Mouse (Mus musculus): ENCODE measurements around the gene Tent4b. TPM values are rescaled to one million over a fixed set of nuclear protein-coding genes. Genes with fewer than 3 reads are reported as not detected.

The Tent4b gene
- polyA plus RNA-seq, 1 experiment from 2014 or later = 14.0 TPM

DNA sequence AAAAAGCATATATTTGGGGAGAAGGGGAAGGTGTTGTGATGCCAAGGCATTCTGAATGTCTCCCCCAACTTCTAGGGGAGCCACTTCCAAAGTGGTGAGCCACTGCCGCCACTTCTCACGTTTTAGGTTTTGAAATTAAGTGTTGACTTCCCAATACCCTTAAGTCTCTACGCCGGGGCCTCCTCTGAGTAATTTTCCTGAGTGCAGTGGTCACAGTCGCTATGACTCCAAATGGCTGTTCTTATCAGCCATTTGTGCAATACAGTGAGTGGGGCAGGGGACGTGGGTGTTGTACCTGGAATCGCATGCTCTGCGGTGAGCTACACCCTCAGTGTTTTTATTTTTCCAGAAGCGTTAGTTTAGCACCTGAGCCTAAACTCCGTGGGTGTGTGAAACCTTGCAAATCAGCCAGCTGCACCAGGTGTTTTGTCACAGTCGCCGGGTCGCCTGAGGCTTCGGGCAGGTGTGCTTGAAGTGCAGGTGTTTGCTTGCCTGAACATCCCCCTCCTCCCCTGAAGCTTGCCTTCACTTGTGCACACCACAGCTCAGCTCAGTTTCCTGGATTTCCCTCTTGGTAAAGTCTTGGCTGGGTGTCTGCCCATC, 67.9 kb downstream of the Tent4b start:
- ATAC-seq (ENCODE audit: low FRiP score, low TSS enrichment) = no peak
- no peak overlapping the region for H3K9ac ChIP-seq (ENCODE audit: low read depth, low read length)
- no peak overlapping the region for H3K4me3 ChIP-seq (ENCODE audit: low read length)
- WGBS = 81% methylated on average over 14 of the region's 14 CpGs
- no peaks in the 10 kb centered on the region for H3K36me3 ChIP-seq (ENCODE audit: control insufficient read depth, insufficient read depth, low read length)
- H3K27me3 ChIP-seq (ENCODE audit: control insufficient read depth, insufficient read depth, low read length) = peaks cover 4% of the 10 kb centered on the region; the same call in 1 of the 2 replicates
- H3K27ac ChIP-seq (ENCODE audit: low read depth, low read length) = no peak overlapping the region
- H3K4me2 ChIP-seq (replicated peaks; ENCODE audit: low read depth, low read length) = no peak overlapping the region
- no peaks in the 10 kb centered on the region for H3K4me1 ChIP-seq (ENCODE audit: control insufficient read depth, insufficient read depth, low read length)
- H3K9me3 ChIP-seq (ENCODE audit: control insufficient read depth, low read length) = no peaks in the 10 kb centered on the region

GRCm38 (mm10) chr8:88269107-88269875, 70.3 kb downstream of the Tent4b start:
- WGBS = 69% methylated on average over 7 of the region's 7 CpGs
- Histone ChIP-seq H3K27me3 (ENCODE audit: control insufficient read depth, insufficient read depth, low read length) (peaks cover 17% of the 10 kb centered on the region), H3K9ac (ENCODE audit: low read depth, low read length) (no peak overlapping the region), H3K4me3 (ENCODE audit: low read length) (no peak overlapping the region), H3K4me2 (replicated peaks; ENCODE audit: low read depth, low read length) (no peak overlapping the region), H3K36me3 (ENCODE audit: control insufficient read depth, insufficient read depth, low read length) (no peaks in the 10 kb centered on the region), H3K9me3 (ENCODE audit: control insufficient read depth, low read length) (no peaks in the 10 kb centered on the region), H3K27ac (ENCODE audit: low read depth, low read length) (no peak overlapping the region), H3K4me1 (ENCODE audit: control insufficient read depth, insufficient read depth, low read length) (no peaks in the 10 kb centered on the region)
- ATAC-seq (ENCODE audit: low FRiP score, low TSS enrichment) = no peak

- H3K4me2 ChIP-seq (replicated peaks; ENCODE audit: low read depth, low read length) = no peak overlapping the region
- no peak overlapping the region for H3K27ac ChIP-seq (ENCODE audit: low read depth, low read length)
- no peaks in the 10 kb centered on the region for H3K9me3 ChIP-seq (ENCODE audit: control insufficient read depth, low read length)
- H3K4me3 ChIP-seq (ENCODE audit: low read length) = no peak overlapping the region
- no peak overlapping the region for H3K9ac ChIP-seq (ENCODE audit: low read depth, low read length)
- H3K36me3 ChIP-seq (ENCODE audit: control insufficient read depth, insufficient read depth, low read length) = no peaks in the 10 kb centered on the region
- ATAC-seq (ENCODE audit: low FRiP score, low TSS enrichment) = no peak
- no peaks in the 10 kb centered on the region for H3K4me1 ChIP-seq (ENCODE audit: control insufficient read depth, insufficient read depth, low read length)
- 70% methylated on average over 3 of the region's 3 CpGs for WGBS
- H3K27me3 ChIP-seq (ENCODE audit: control insufficient read depth, insufficient read depth, low read length) = peaks cover 17% of the 10 kb centered on the region
Observed at GRCm38 (mm10) chr8:88270086-88270485, 71.1 kb downstream of the Tent4b start.

DNA sequence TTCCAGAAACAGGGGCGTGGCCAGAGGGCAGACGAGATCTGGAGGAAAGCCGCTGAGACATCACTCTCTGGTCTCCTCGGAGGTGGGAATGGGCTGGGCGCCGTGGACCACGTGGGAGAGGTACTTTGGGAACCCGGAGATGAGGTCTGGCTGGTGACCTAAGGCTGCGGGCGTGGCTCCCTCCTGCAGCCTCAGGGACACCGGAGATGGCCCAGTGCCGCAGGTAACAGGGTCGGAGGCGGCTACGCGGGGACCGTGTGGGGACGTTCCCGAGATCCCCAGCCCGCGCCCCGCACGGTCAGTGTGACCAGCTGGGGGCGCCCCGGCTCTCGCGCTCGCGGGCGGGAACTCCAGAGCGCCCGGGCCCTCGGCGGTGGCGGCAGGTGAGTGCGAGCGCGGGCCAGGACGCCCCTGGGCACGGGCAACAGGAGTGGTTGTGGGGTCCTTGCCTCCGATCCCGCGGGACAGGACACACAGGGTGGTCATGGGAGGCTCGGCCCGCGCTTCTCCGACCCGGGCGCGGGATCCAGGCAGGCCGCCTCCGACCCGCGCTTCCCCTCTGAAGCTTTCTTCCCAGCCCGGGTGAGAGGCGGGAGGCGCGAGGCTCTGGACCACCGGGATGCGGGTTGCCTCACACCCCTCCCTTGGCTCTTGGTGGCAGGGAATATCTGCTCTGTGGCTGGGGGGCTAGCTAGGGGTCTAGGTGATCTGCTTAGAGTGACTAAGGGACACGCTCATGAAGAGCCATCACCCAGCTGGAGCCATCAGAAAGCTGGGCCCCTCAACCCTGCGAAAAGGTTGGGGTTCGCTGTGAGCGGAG, 73.4 kb downstream of the Tent4b start, which contains the start of gene Adcy7:
TSS of gene Adcy7 (plus strand) at position 173 of the 820 bp plus-strand sequence.
- 5% methylated on average over 60 of the region's 64 CpGs for WGBS
- ATAC-seq (ENCODE audit: low FRiP score, low TSS enrichment) = peak; percentile 65
- no peaks in the 10 kb centered on the region for H3K4me1 ChIP-seq (ENCODE audit: control insufficient read depth, insufficient read depth, low read length)
- H3K27me3 ChIP-seq (ENCODE audit: control insufficient read depth, insufficient read depth, low read length) = peaks cover 17% of the 10 kb centered on the region
- no peaks in the 10 kb centered on the region for H3K36me3 ChIP-seq (ENCODE audit: control insufficient read depth, insufficient read depth, low read length)
- no peak within 1 kb of the TSS for H3K27ac ChIP-seq (ENCODE audit: low read depth, low read length)
- H3K9me3 ChIP-seq (ENCODE audit: control insufficient read depth, low read length) = no peaks in the 10 kb centered on the region
- peak within 1 kb of the TSS; percentile 38 for H3K4me3 ChIP-seq (ENCODE audit: low read length)
- peak within 1 kb of the TSS; percentile 55 for H3K9ac ChIP-seq (ENCODE audit: low read depth, low read length)
- peak within 1 kb of the TSS; percentile 88 for H3K4me2 ChIP-seq (replicated peaks; ENCODE audit: low read depth, low read length)

GRCm38 (mm10) chr8:88273051-88273430, 74.0 kb downstream of the Tent4b start:
- H3K4me1 ChIP-seq (ENCODE audit: control insufficient read depth, insufficient read depth, low read length) = no peaks in the 10 kb centered on the region
- H3K36me3 ChIP-seq (ENCODE audit: control insufficient read depth, insufficient read depth, low read length) = no peaks in the 10 kb centered on the region
- no peak overlapping the region for H3K9ac ChIP-seq (ENCODE audit: low read depth, low read length)
- peak overlapping the region; percentile 88 for H3K4me2 ChIP-seq (replicated peaks; ENCODE audit: low read depth, low read length)
- no peak overlapping the region; the same call in 1 of the 2 replicates for H3K4me3 ChIP-seq (ENCODE audit: low read length)
- no peak overlapping the region for H3K27ac ChIP-seq (ENCODE audit: low read depth, low read length)
- WGBS = 70% methylated on average over 7 of the region's 7 CpGs
- H3K27me3 ChIP-seq (ENCODE audit: control insufficient read depth, insufficient read depth, low read length) = peaks cover 17% of the 10 kb centered on the region
- H3K9me3 ChIP-seq (ENCODE audit: control insufficient read depth, low read length) = no peaks in the 10 kb centered on the region
- ATAC-seq (ENCODE audit: low FRiP score, low TSS enrichment) = peak; percentile 12; the same call in 1 of the 2 replicates

DNA sequence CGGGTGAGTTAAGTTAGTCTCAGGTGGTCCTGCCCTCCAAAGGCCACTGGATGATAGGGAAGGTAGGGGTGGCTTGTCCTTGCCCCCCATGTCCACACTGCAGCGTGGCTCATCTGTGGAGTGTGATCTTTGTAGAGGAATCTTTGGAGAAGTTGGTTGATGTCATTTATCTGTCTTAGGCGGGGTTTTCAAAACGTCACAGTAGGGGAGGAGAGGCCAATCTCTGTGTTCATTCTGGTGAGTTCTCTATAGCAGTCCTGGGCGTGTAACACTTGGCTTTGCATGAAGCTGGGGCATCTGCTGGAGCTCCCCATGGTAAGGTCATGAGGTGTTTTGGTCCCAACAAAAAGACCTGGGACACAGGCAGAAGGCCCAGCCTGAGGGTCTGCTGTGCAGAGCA, 75.1 kb downstream of the Tent4b start:
- no peak for ATAC-seq (ENCODE audit: low FRiP score, low TSS enrichment)

GRCm38 (mm10) chr8:88279220-88279619, 80.2 kb downstream of the Tent4b start:
- Histone ChIP-seq H3K27ac (ENCODE audit: low read depth, low read length) (no peak overlapping the region), H3K27me3 (ENCODE audit: control insufficient read depth, insufficient read depth, low read length) (no peaks in the 10 kb centered on the region), H3K4me1 (ENCODE audit: control insufficient read depth, insufficient read depth, low read length) (no peaks in the 10 kb centered on the region), H3K4me2 (replicated peaks; ENCODE audit: low read depth, low read length) (no peak overlapping the region), H3K4me3 (ENCODE audit: low read length) (no peak overlapping the region), H3K9ac (ENCODE audit: low read depth, low read length) (no peak overlapping the region), H3K9me3 (ENCODE audit: control insufficient read depth, low read length) (no peaks in the 10 kb centered on the region), H3K36me3 (ENCODE audit: control insufficient read depth, insufficient read depth, low read length) (no peaks in the 10 kb centered on the region)
- no peak for ATAC-seq (ENCODE audit: low FRiP score, low TSS enrichment)
- 46% methylated on average over 5 of the region's 5 CpGs for WGBS

More for the DNA sequence above, 75.1 kb downstream of the Tent4b start:
- H3K27me3 ChIP-seq (ENCODE audit: control insufficient read depth, insufficient read depth, low read length) = peaks cover 17% of the 10 kb centered on the region
- no peak overlapping the region for H3K4me3 ChIP-seq (ENCODE audit: low read length)
- H3K4me2 ChIP-seq (replicated peaks; ENCODE audit: low read depth, low read length) = no peak overlapping the region
- H3K27ac ChIP-seq (ENCODE audit: low read depth, low read length) = no peak overlapping the region
- H3K9me3 ChIP-seq (ENCODE audit: control insufficient read depth, low read length) = no peaks in the 10 kb centered on the region
- H3K4me1 ChIP-seq (ENCODE audit: control insufficient read depth, insufficient read depth, low read length) = no peaks in the 10 kb centered on the region
- 92% methylated on average over 5 of the region's 5 CpGs for WGBS
- no peak overlapping the region for H3K9ac ChIP-seq (ENCODE audit: low read depth, low read length)
- no peaks in the 10 kb centered on the region for H3K36me3 ChIP-seq (ENCODE audit: control insufficient read depth, insufficient read depth, low read length)

GRCm38 (mm10) chr8:88279670-88280069, 80.7 kb downstream of the Tent4b start:
- Histone ChIP-seq H3K4me2 (replicated peaks; ENCODE audit: low read depth, low read length) (no peak overlapping the region), H3K27ac (ENCODE audit: low read depth, low read length) (no peak overlapping the region), H3K36me3 (ENCODE audit: control insufficient read depth, insufficient read depth, low read length) (no peaks in the 10 kb centered on the region), H3K4me3 (ENCODE audit: low read length) (no peak overlapping the region), H3K4me1 (ENCODE audit: control insufficient read depth, insufficient read depth, low read length) (no peaks in the 10 kb centered on the region), H3K9me3 (ENCODE audit: control insufficient read depth, low read length) (no peaks in the 10 kb centered on the region), H3K27me3 (ENCODE audit: control insufficient read depth, insufficient read depth, low read length) (no peaks in the 10 kb centered on the region), H3K9ac (ENCODE audit: low read depth, low read length) (no peak overlapping the region)
- WGBS = 75% methylated on average over 6 of the region's 6 CpGs
- ATAC-seq (ENCODE audit: low FRiP score, low TSS enrichment) = no peak

All from kidney, embryonic 14.5 days (tissue).